Mouse (Mus musculus): ENCODE measurements around the gene Fndc4.

The Fndc4 gene

GRCm38 (mm10) chr5:31255971-31256370 is 39.9 kb downstream of the Fndc4 start:
- DNase-seq: no peak

- DNase-seq: no peak
These were observed 40.5 kb downstream of the Fndc4 start for GRCm38 (mm10) chr5:31255381-31255780.

GRCm38 (mm10) chr5:31254901-31255300 is 41.0 kb downstream of the Fndc4 start:
- no peak for DNase-seq

- DNase-seq: no peak
These were observed 41.4 kb downstream of the Fndc4 start for GRCm38 (mm10) chr5:31254452-31254851.

- DNase-seq: no peak
These were observed 42.1 kb downstream of the Fndc4 start for GRCm38 (mm10) chr5:31253806-31254205.

GRCm38 (mm10) chr5:31252795-31253545 is 42.9 kb downstream of the Fndc4 start:
- no peak for DNase-seq

- no peak for DNase-seq
These were observed 43.7 kb downstream of the Fndc4 start for GRCm38 (mm10) chr5:31252151-31252550.

GRCm38 (mm10) chr5:31251541-31252101 is 44.3 kb downstream of the Fndc4 start, which contains the start of gene Krtcap3:
TSS of gene Krtcap3 (plus strand) at chr5:31251691.
- no peak for DNase-seq

GRCm38 (mm10) chr5:31250716-31251115 is 45.2 kb downstream of the Fndc4 start:
- no peak for DNase-seq

Data from right cerebral cortex, postnatal 25 days (tissue).